Mouse (Mus musculus) Patski (cell line): Measurements from ENCODE around the gene 1700022I11Rik. TPM values are rescaled to one million over a fixed set of nuclear protein-coding genes. Genes with fewer than 3 reads are reported as not detected.

ENCODE experiments used
- ATAC-seq: fragments of 100-300 bp; one replicate; pipeline ENCODE4 v1.8.0; 2021
- CTCF ChIA-PET: fragments of 350-600 bp; sonication (Branson Sonifier 250); formaldehyde crosslinking; loops from one replicate; lab custom pipeline; 2022; ENCODE audit warnings: inconsistent platforms; lab: Charles Lee
- POLR2A ChIA-PET: fragments of 350-600 bp; sonication (Branson Sonifier 250); formaldehyde crosslinking; loops from one replicate; lab custom pipeline; 2022; ENCODE audit warnings: antibody characterized with exemption, inconsistent platforms; lab: Charles Lee
- DNase-seq: peaks from one replicate; pipeline ENCODE4 v3.0.0-alpha.2; 2011; ENCODE audit warnings: low read depth, low spot score
- H3K27me3 ChIP-seq: fragments of 371-371 bp; one replicate; pipeline ENCODE4 v1.5.1; 2021
- CTCF ChIP-seq: fragments of 100-300 bp; IDR thresholded peaks from one replicate; pipeline ENCODE4 v1.5.1; 2021
- in situ Hi-C: fragments of 300-500 bp; cut with MboI; formaldehyde crosslinking; loops from 3 replicates; pipeline ENCODE4 v1.11.1; 2018; ENCODE audit warnings: low pct_unique_long_range_greater_than_20kb, mixed read lengths
- polyA plus RNA-seq: library from polyadenylated mRNA; unstranded; gene quantifications from one replicate; pipeline ENCODE4 v1.2.3, GENCODE M21; 2021

Gene 1700022I11Rik
- polyA plus RNA-seq, 1 experiment from 2014 or later, result not detected

GRCm38 (mm10) chr4:42943341-42943740 is 26.1 kb upstream of the 1700022I11Rik start:
- in situ Hi-C loops, result no loop called here
- TF ChIP-seq CTCF, result no peak
- POLR2A ChIA-PET, result no interaction called here
- H3K27me3 ChIP-seq, result peaks cover 17% of the 10 kb centered on the region
- CTCF ChIA-PET, result no interaction called here
- DNase-seq, result no peak
- ATAC-seq, result no peak

GRCm38 (mm10) chr4:42944185-42944584 is 25.2 kb upstream of the 1700022I11Rik start:
- H3K27me3 ChIP-seq, result peaks cover 9% of the 10 kb centered on the region
- POLR2A ChIA-PET, result no interaction called here
- CTCF ChIA-PET, result interaction anchor here (2.6 to 2.7 kb wide), 2 partner anchors 10 to 18 kb away, joined by 10 to 12 read pairs; no protein-coding TSS in a partner anchor
- DNase-seq (no peak), ATAC-seq (no peak)
- in situ Hi-C loops, result no loop called here
- TF ChIP-seq CTCF, result no peak

GRCm38 (mm10) chr4:42945043-42945442 is 24.4 kb upstream of the 1700022I11Rik start:
- ChIA-PET CTCF (interaction anchor here (0.7 to 2.7 kb wide), 4 partner anchors 9 to 17 kb away, joined by 3 to 12 read pairs (median 8); no protein-coding TSS in a partner anchor), POLR2A (interaction anchor here (0.6 kb wide), 1 partner anchor 36 kb away, joined by 5 read pairs; no protein-coding TSS in a partner anchor)
- TF ChIP-seq CTCF, result no peak
- in situ Hi-C loops, result no loop called here
- no peak for ATAC-seq
- peaks cover 8% of the 10 kb centered on the region for H3K27me3 ChIP-seq
- DNase-seq, result no peak

GRCm38 (mm10) chr4:42945445-42945844 is 24.0 kb upstream of the 1700022I11Rik start:
- ATAC-seq (no peak), DNase-seq (no peak)
- ChIA-PET POLR2A (interaction anchor here (0.6 kb wide), 1 partner anchor 36 kb away, joined by 5 read pairs; no protein-coding TSS in a partner anchor), CTCF (interaction anchor here (0.7 to 2.7 kb wide), 4 partner anchors 9 to 17 kb away, joined by 3 to 12 read pairs (median 8); no protein-coding TSS in a partner anchor)
- peaks cover 8% of the 10 kb centered on the region for H3K27me3 ChIP-seq
- in situ Hi-C loops, result no loop called here
- TF ChIP-seq CTCF, result no peak

- ChIA-PET POLR2A (no interaction called here), CTCF (interaction anchor here (0.7 to 2.7 kb wide), 4 partner anchors 9 to 16 kb away, joined by 3 to 12 read pairs (median 8); no protein-coding TSS in a partner anchor)
- TF ChIP-seq CTCF, result no peak
- in situ Hi-C loops, result no loop called here
- DNase-seq (no peak), ATAC-seq (no peak)
- peaks cover 8% of the 10 kb centered on the region for H3K27me3 ChIP-seq
Measured at GRCm38 (mm10) chr4:42945952-42946351, 23.5 kb upstream of the 1700022I11Rik start.

- no peak for DNase-seq
- ChIA-PET CTCF (interaction anchor here (2.6 to 2.7 kb wide), 2 partner anchors 8 to 15 kb away, joined by 10 to 12 read pairs; no protein-coding TSS in a partner anchor), POLR2A (interaction anchor here (0.6 kb wide), 1 partner anchor 43 kb away, joined by 3 read pairs; no protein-coding TSS in a partner anchor)
- no peak for TF ChIP-seq CTCF
- no peak for ATAC-seq
- H3K27me3 ChIP-seq, result peaks cover 8% of the 10 kb centered on the region
- in situ Hi-C loops, result no loop called here
Measured at GRCm38 (mm10) chr4:42946733-42947290, 22.6 kb upstream of the 1700022I11Rik start.

GRCm38 (mm10) chr4:42948527-42948926 is 20.9 kb upstream of the 1700022I11Rik start:
- CTCF ChIA-PET, result no interaction called here
- H3K27me3 ChIP-seq, result no peaks in the 10 kb centered on the region
- in situ Hi-C loops, result no loop called here
- POLR2A ChIA-PET, result no interaction called here
- no peak for DNase-seq
- TF ChIP-seq CTCF, result no peak
- no peak for ATAC-seq

- H3K27me3 ChIP-seq, result no peaks in the 10 kb centered on the region
- ChIA-PET POLR2A (no interaction called here), CTCF (interaction anchor here (4.1 kb wide), 1 partner anchor 13 kb away, joined by 25 read pairs; no protein-coding TSS in a partner anchor)
- in situ Hi-C loops, result no loop called here
- TF ChIP-seq CTCF, result no peak
- no peak for ATAC-seq
- no peak for DNase-seq
Measured at GRCm38 (mm10) chr4:42949051-42949675, 20.2 kb upstream of the 1700022I11Rik start.

GRCm38 (mm10) chr4:42949676-42950051 is 19.7 kb upstream of the 1700022I11Rik start, which contains the start of gene Dnajb5:
Dnajb5 (plus strand) TSS chr4:42949814.
- TF ChIP-seq CTCF, result no peak
- ChIA-PET POLR2A (no interaction called here), CTCF (interaction anchor here (4.1 kb wide), 1 partner anchor 12 kb away, joined by 25 read pairs; no protein-coding TSS in a partner anchor)
- ATAC-seq (peak; percentile 95), DNase-seq (peak; percentile 85)
- no peaks in the 10 kb centered on the region for H3K27me3 ChIP-seq
- in situ Hi-C loops, result no loop called here

- CTCF ChIA-PET, result interaction anchor here (4.1 kb wide), 1 partner anchor 12 kb away, joined by 25 read pairs; no protein-coding TSS in a partner anchor
- no peaks in the 10 kb centered on the region for H3K27me3 ChIP-seq
- no peak for DNase-seq
- no peak for TF ChIP-seq CTCF
- ATAC-seq, result peak; percentile 76
- POLR2A ChIA-PET, result no interaction called here
- in situ Hi-C loops, result no loop called here
Measured at GRCm38 (mm10) chr4:42950065-42950558, 19.3 kb upstream of the 1700022I11Rik start.
